Mouse (Mus musculus): ENCODE measurements around the gene Polrmt. TPM values are rescaled to one million over a fixed set of nuclear protein-coding genes. Genes with fewer than 3 reads are reported as not detected.

Polrmt gene
- total RNA-seq, 1 experiment = 109 TPM

DNA sequence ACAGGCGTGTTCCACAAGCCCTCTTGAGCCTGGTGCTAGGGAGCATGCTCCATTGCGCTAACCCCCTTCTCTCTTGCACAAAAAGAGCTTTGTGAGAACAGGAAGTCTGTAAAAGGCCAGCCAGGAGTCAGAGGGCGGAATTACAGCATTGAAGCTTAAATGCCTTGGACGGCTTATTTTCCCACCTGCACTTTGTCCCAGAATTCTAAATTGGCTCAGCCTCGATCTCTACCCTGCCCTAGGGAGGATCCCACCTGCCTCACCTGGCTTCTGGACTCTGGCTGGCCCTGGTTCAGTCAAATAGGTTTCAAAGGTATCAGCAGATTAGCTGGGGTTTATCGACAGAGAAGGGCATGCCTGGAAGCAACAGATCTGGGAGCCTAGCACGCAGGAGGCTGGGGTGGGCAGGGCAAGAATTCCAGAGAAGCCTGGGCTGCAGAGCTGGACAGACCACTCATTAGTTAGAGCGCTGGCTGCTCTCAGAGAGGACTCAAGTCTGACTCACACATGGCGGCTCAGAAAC lies 50.2 kb downstream of the Polrmt start:
- in situ Hi-C loops (cut with MboI; ENCODE audit: low sequenced_read_pairs in 2 of 2, unreplicated experiment in 2 of 2) = no loop called here
- Histone ChIP-seq H3K9me3 (ENCODE audit: control insufficient read depth, insufficient read depth, low read depth, low read length) (no peaks in the 10 kb centered on the region), H3K36me3 (ENCODE audit: control insufficient read depth, insufficient read depth, low read length, poor library complexity, severe bottlenecking) (no peaks in the 10 kb centered on the region), H3K9ac (ENCODE audit: insufficient read depth, low read depth, low read length, poor library complexity, severe bottlenecking) (no peak overlapping the region), H3K4me1 (ENCODE audit: control insufficient read depth in 2 of 2, insufficient read depth in 2 of 2, low read length in 2 of 2, poor library complexity in 1 of 2) (peaks cover 0 to 9% of the 10 kb centered on the region in 2 experiments; a peak in 1 of 4 replicates), H3K4me3 (ENCODE audit: insufficient read depth in 1 of 2, low read depth in 1 of 2, low read length in 2 of 2, poor library complexity in 1 of 2, severe bottlenecking in 1 of 2) (no peak overlapping the region), H3K27ac (ENCODE audit: insufficient read depth, low read depth, low read length, poor library complexity, severe bottlenecking) (no peak overlapping the region)
- TF ChIP-seq MAFK (IDR thresholded peaks at IDR 0.05; ENCODE audit: insufficient read depth, low read depth, low read length) (no peak), ZNF384 (IDR thresholded peaks at IDR 0.05; ENCODE audit: low read depth, low read length) (no peak), HCFC1 (IDR thresholded peaks at IDR 0.05; ENCODE audit: borderline replicate concordance, insufficient read depth, low read length) (no peak), ZC3H11A (IDR thresholded peaks at IDR 0.05; ENCODE audit: borderline replicate concordance, low read depth, low read length) (no peak), CHD2 (IDR thresholded peaks at IDR 0.05; ENCODE audit: low read depth, low read length) (no peak)
- no peak for DNase-seq (ENCODE audit: low read depth, low spot score)

DNA sequence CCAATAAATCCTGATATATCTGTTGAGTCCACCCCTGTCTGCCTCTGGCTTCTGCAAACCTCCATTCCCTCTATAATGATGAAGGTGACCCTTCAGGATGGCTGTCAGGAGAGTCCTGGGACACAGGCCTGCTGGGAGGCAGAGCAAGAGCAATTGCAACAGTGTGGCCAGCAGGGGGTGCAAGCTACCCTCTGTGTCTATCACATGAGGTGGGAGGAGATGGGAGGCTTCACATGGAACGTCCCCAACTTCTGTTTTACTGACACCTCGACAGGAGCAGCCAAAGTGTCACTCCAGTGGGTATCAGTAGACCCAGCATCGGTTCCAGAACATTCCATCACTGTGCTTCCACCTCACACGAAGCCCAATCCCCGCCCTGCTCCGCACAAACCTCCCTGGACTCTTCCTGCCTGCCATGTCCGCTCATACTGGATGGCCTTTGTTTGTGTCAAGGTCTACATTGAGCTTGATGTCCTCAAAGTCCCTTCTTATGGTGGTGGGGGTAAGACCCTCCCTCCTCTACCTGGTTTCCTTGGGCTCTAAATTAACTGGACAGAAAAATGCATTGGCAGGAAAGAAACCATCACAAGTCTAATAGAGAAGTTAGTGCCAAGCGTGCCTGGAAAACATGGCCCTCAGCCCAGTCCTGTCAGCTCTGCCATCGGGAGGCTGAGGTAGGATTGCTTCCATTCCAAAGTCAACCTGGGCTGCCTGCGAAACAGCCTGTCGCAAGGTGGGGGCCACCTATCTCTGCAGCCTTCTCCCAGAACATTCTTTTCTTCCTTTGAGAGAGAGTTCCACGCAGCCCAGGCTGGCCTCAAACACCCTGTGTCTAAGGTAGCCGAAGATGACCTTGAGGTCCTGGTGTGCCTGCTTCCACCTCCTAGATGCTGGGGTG lies 50.9 kb downstream of the Polrmt start:
- no peak overlapping the region for H3K4me3 ChIP-seq (ENCODE audit: insufficient read depth in 1 of 2, low read depth in 1 of 2, low read length in 2 of 2, poor library complexity in 1 of 2, severe bottlenecking in 1 of 2)
- H3K9me3 ChIP-seq (ENCODE audit: control insufficient read depth, insufficient read depth, low read depth, low read length) = no peaks in the 10 kb centered on the region
- no peak overlapping the region for H3K27ac ChIP-seq (ENCODE audit: insufficient read depth, low read depth, low read length, poor library complexity, severe bottlenecking)
- in situ Hi-C loops (cut with MboI; ENCODE audit: low sequenced_read_pairs in 2 of 2, unreplicated experiment in 2 of 2) = no loop called here
- TF ChIP-seq CHD2 (IDR thresholded peaks at IDR 0.05; ENCODE audit: low read depth, low read length) (no peak), MAFK (IDR thresholded peaks at IDR 0.05; ENCODE audit: insufficient read depth, low read depth, low read length) (no peak), HCFC1 (IDR thresholded peaks at IDR 0.05; ENCODE audit: borderline replicate concordance, insufficient read depth, low read length) (no peak; the same call in 1 of the 2 replicates), ZC3H11A (IDR thresholded peaks at IDR 0.05; ENCODE audit: borderline replicate concordance, low read depth, low read length) (no peak), ZNF384 (IDR thresholded peaks at IDR 0.05; ENCODE audit: low read depth, low read length) (no peak)
- H3K4me1 ChIP-seq (ENCODE audit: control insufficient read depth in 2 of 2, insufficient read depth in 2 of 2, low read length in 2 of 2, poor library complexity in 1 of 2) = peaks cover 0 to 9% of the 10 kb centered on the region in 2 experiments; a peak in 1 of 4 replicates
- peak; percentile 66 for DNase-seq (ENCODE audit: low read depth, low spot score)
- no peak overlapping the region for H3K9ac ChIP-seq (ENCODE audit: insufficient read depth, low read depth, low read length, poor library complexity, severe bottlenecking)
- no peaks in the 10 kb centered on the region for H3K36me3 ChIP-seq (ENCODE audit: control insufficient read depth, insufficient read depth, low read length, poor library complexity, severe bottlenecking)

DNA sequence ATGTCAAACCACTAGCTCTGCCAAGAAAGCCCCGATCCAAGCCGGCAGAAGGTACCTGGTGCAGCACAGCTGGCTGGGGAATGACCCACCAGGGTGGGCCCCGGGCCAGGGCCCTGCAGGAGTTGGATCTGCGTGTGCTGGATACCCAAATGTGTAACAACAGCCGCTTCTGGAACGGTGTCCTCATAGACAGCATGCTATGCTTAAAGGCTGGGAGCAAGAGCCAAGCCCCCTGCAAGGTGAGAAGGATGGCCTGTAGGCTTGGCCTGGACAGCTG lies 52.1 kb downstream of the Polrmt start:
- TF ChIP-seq HCFC1 (IDR thresholded peaks at IDR 0.05; ENCODE audit: borderline replicate concordance, insufficient read depth, low read length) (no peak), MAFK (IDR thresholded peaks at IDR 0.05; ENCODE audit: insufficient read depth, low read depth, low read length) (no peak), ZNF384 (IDR thresholded peaks at IDR 0.05; ENCODE audit: low read depth, low read length) (no peak), CHD2 (IDR thresholded peaks at IDR 0.05; ENCODE audit: low read depth, low read length) (no peak), ZC3H11A (IDR thresholded peaks at IDR 0.05; ENCODE audit: borderline replicate concordance, low read depth, low read length) (no peak)
- H3K4me1 ChIP-seq (ENCODE audit: control insufficient read depth in 2 of 2, insufficient read depth in 2 of 2, low read length in 2 of 2, poor library complexity in 1 of 2) = peaks cover 0 to 6% of the 10 kb centered on the region in 2 experiments; a peak in 1 of 4 replicates
- H3K4me3 ChIP-seq (ENCODE audit: insufficient read depth in 1 of 2, low read depth in 1 of 2, low read length in 2 of 2, poor library complexity in 1 of 2, severe bottlenecking in 1 of 2) = no peak overlapping the region
- in situ Hi-C loops (cut with MboI; ENCODE audit: low sequenced_read_pairs in 2 of 2, unreplicated experiment in 2 of 2) = no loop called here
- H3K27ac ChIP-seq (ENCODE audit: insufficient read depth, low read depth, low read length, poor library complexity, severe bottlenecking) = no peak overlapping the region
- no peaks in the 10 kb centered on the region for H3K9me3 ChIP-seq (ENCODE audit: control insufficient read depth, insufficient read depth, low read depth, low read length)
- no peak for DNase-seq (ENCODE audit: low read depth, low spot score)
- no peak overlapping the region for H3K9ac ChIP-seq (ENCODE audit: insufficient read depth, low read depth, low read length, poor library complexity, severe bottlenecking)
- no peaks in the 10 kb centered on the region for H3K36me3 ChIP-seq (ENCODE audit: control insufficient read depth, insufficient read depth, low read length, poor library complexity, severe bottlenecking)

DNA sequence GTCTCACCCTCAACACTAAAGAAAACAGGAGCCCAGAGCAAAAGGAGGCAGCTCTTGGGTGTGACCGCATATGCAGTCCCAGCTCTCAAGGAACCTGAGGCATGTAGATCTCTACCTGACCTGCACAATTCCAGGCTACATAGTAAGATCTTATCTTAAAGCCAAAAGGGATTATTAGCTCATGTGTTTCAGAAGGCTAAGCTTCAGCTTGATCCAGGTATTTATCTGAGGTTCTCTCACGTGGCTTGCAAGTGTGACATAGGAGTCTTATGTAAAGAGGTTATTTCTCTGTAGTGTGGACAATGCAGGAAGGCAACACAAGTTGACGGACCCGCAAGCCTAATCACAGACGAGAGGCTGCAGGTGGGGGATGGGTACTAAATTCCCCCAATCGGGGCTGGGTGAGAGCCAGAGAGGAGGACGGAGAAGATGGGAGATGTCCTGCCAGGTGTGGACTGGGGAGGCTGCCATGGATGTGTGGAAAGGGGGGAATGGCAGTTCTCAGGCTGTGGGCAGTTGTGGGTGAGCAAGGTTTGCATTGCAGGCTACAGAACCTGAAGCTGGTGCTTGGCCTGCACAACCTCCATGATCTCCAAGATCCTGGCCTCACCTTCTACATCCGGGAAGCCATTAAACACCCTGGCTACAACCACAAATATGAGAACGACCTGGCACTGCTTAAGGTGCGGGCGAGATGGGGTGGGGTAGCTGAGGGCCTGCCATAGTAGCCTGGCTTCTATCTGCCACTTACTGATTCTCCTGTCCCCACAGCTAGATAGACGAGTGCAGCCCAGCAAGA lies 52.6 kb downstream of the Polrmt start:
- peaks cover 3% of the 10 kb centered on the region; the same call in 1 of the 2 replicates for H3K36me3 ChIP-seq (ENCODE audit: control insufficient read depth, insufficient read depth, low read length, poor library complexity, severe bottlenecking)
- H3K9ac ChIP-seq (ENCODE audit: insufficient read depth, low read depth, low read length, poor library complexity, severe bottlenecking) = no peak overlapping the region
- in situ Hi-C loops (cut with MboI; ENCODE audit: low sequenced_read_pairs in 2 of 2, unreplicated experiment in 2 of 2) = no loop called here
- no peak overlapping the region for H3K27ac ChIP-seq (ENCODE audit: insufficient read depth, low read depth, low read length, poor library complexity, severe bottlenecking)
- H3K4me1 ChIP-seq (ENCODE audit: control insufficient read depth in 2 of 2, insufficient read depth in 2 of 2, low read length in 2 of 2, poor library complexity in 1 of 2) = peaks cover 0 to 6% of the 10 kb centered on the region in 2 experiments; a peak in 1 of 4 replicates
- no peak for DNase-seq (ENCODE audit: low read depth, low spot score)
- no peak overlapping the region for H3K4me3 ChIP-seq (ENCODE audit: insufficient read depth in 1 of 2, low read depth in 1 of 2, low read length in 2 of 2, poor library complexity in 1 of 2, severe bottlenecking in 1 of 2)
- TF ChIP-seq HCFC1 (IDR thresholded peaks at IDR 0.05; ENCODE audit: borderline replicate concordance, insufficient read depth, low read length) = no peak
- no peak for TF ChIP-seq MAFK (IDR thresholded peaks at IDR 0.05; ENCODE audit: insufficient read depth, low read depth, low read length)
- TF ChIP-seq ZC3H11A (IDR thresholded peaks at IDR 0.05; ENCODE audit: borderline replicate concordance, low read depth, low read length) = no peak
- TF ChIP-seq CHD2 (IDR thresholded peaks at IDR 0.05; ENCODE audit: low read depth, low read length) = no peak
- TF ChIP-seq ZNF384 (IDR thresholded peaks at IDR 0.05; ENCODE audit: low read depth, low read length) = no peak
- H3K9me3 ChIP-seq (ENCODE audit: control insufficient read depth, insufficient read depth, low read depth, low read length) = no peaks in the 10 kb centered on the region
